Mouse (Mus musculus) cerebellum, adult 2 months (tissue): ENCODE measurements around the gene Rxfp3.

Experiments used
- CTCF ChIP-seq: fragments of 200-500 bp; IDR thresholded peaks from 2 replicates; pipeline ENCODE4 v1.5.1; 2011; ENCODE audit warnings: low read depth, mild to moderate bottlenecking, control low read depth, low read length, moderate library complexity, borderline replicate concordance; ENCODE audit not compliant: insufficient read depth
- POLR2A ChIP-seq: fragments of 200-500 bp; IDR thresholded peaks from 2 replicates; pipeline ENCODE4 v1.6.1; 2011; ENCODE audit warnings: low read length, control low read depth, borderline replicate concordance; ENCODE audit not compliant: insufficient read depth

DNA sequence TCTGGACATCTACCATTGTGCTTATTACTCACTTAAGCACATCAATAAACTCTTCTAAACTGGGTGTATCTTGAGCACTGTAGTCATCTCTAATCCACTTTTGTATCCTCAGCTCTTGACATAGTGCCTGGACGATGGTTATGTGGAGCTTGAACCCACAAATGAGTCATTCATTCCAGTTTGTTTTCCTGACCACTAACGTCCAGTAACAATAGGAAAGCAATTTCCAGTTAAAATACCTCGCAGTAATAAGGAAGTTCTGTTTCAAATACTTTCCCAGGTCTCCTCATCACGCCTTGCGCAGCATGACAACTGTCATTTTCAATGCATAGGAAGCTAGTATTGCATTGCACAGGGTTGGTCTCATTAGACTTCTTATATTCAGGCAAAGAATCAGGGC lies 5.0 kb upstream of the Rxfp3 start:
- no peak for TF ChIP-seq CTCF
- TF ChIP-seq POLR2A = no peak
